Mouse (Mus musculus) left cerebral cortex, adult 11 months (tissue): Measurements from ENCODE around the gene Tmem108.

ENCODE experiments used
- DNase-seq: peaks from one replicate; pipeline ENCODE4 v3.0.0; 2022; ENCODE audit warnings: low spot score

Gene Tmem108

GRCm38 (mm10) chr9:103449092-103449491 lies 312.5 kb downstream of the Tmem108 start:
- DNase-seq = no peak

DNA sequence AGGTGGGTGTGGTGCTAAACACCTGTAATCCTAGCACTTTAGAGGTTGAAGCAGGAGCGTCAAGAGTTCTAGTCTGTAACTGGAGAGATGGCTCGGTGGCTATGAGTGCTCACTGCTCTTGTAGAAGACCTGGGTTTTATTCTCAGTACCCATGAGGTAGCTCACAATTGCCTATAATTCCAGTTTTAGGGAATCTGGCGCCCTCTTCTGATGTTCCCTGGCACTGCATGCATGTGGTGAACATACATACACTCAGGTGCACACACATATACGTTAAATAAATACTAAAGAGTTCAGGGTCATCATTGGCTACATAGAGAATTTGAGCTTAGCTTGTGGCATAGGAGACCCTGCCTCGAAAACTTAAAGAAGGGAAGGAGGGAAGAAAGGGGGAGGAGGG lies 317.0 kb downstream of the Tmem108 start:
- DNase-seq = no peak

GRCm38 (mm10) chr9:103443824-103444185 lies 317.8 kb downstream of the Tmem108 start:
- DNase-seq = no peak

DNA sequence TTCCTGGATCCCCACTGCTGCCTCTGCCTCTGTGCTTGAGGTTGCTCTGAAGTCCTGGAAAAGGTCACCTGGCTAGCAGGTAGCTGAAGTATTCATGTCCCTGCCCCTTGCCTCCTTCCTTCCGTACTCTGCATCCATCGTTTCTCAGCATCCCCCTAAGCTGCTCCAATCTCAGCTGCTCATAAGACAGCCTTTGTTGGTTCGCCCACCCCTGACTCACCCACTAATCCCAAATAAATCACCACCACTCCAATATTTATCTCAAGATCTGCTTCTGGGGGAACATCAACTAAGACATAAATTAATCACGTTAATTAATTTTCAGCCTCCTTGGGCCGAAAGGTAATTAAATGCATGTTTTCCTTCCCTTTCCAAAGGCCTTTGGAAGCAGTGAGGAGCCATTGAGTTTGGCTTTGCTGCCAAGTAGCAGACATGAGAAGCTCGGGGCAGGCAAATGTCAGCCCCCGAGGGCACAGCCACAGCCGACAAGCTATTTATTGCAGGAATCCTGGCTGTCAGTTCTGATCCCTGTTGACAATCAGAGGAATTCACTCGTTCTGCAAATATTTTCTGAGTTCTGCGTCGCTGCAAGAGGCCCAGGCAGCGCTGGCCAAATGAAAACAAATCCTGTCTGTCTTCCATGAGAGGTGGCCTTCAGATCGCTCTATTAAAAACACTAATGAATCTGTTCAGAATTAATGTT lies 318.4 kb downstream of the Tmem108 start:
- DNase-seq = no peak

GRCm38 (mm10) chr9:103440597-103440996 lies 321.0 kb downstream of the Tmem108 start:
- DNase-seq = no peak

DNA sequence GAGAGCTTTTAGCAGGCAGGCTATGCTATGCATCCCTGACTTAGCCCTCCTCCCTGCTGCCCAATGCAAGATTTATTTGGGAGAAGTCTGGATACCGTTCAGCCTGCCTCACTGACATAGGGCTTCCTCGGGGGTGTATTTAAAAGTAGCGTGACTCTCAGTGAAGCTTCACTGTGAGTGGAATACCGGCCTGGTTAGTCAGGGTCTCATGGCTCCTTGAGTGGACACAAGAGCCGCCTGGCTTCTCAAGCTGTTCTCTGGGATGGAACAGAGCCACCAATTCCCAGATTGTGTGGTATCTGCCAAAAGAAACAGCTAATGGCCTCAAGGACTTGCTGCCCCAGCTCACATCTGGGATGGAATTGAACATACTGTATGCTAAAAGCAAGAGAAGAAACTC lies 324.5 kb downstream of the Tmem108 start:
- no peak for DNase-seq

DNA sequence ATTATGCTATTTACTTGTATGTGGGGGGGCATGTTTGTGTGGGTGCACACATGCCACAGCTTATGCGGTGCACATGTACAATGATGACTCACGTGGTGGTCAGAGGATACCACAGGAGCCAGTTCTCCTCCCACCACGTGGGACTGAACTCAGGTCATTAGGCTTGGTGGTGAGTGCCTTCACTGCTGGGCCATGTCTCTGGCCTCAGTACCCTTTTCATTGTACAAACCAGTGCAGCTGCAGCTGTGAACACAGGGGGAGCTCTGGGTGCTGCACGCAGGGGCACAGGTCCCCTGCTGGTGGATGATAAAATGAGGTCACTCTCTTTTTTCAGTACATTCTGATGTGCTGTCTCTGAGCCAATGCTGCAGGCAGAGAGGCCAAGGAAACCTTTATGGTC lies 327.5 kb downstream of the Tmem108 start:
- no peak for DNase-seq
